Mouse (Mus musculus): ENCODE data around the gene Olfr1291-ps1. TPM values are rescaled to one million over a fixed set of nuclear protein-coding genes. Genes with fewer than 3 reads are reported as not detected.

The Olfr1291-ps1 gene
- total RNA-seq (2015; ENCODE audit: low replicate concordance): not detected in 2 replicates
- total RNA-seq (2017; ENCODE audit: low replicate concordance): not detected in 2 replicates

GRCm38 (mm10) chr2:111496880-111497279 lies at the start of gene Olfr1291-ps1:
TSS of gene Olfr1291-ps1 (plus strand) at chr2:111497180.
- ATAC-seq (replicated peaks; ENCODE audit: low FRiP score, poor library complexity, severe bottlenecking): no peak

GRCm38 (mm10) chr2:111448842-111449241 lies 48.1 kb upstream of the Olfr1291-ps1 start, which contains the start of gene Olfr1287:
TSS of gene Olfr1287 (plus strand) at chr2:111449142.
- no peak for ATAC-seq (replicated peaks; ENCODE audit: low FRiP score, poor library complexity, severe bottlenecking)

- ATAC-seq (replicated peaks; ENCODE audit: low FRiP score, poor library complexity, severe bottlenecking): no peak
Observed at GRCm38 (mm10) chr2:111473801-111474200, 23.2 kb upstream of the Olfr1291-ps1 start, which contains the start of gene Olfr1288. TSS of gene Olfr1288 (plus strand) at chr2:111474101.

GRCm38 (mm10) chr2:111480519-111480918 lies 16.5 kb upstream of the Olfr1291-ps1 start, which contains the start of gene Olfr1289:
TSS of gene Olfr1289 (plus strand) at chr2:111480819.
- ATAC-seq (replicated peaks; ENCODE audit: low FRiP score, poor library complexity, severe bottlenecking): no peak

GRCm38 (mm10) chr2:111493729-111494128 lies 3.3 kb upstream of the Olfr1291-ps1 start, which contains the start of gene Olfr1290:
TSS of gene Olfr1290 (minus strand) at chr2:111493829.
- no peak for ATAC-seq (replicated peaks; ENCODE audit: low FRiP score, poor library complexity, severe bottlenecking)

- no peak for ATAC-seq (replicated peaks; ENCODE audit: low FRiP score, poor library complexity, severe bottlenecking)
Observed at GRCm38 (mm10) chr2:111517451-111517850, 20.5 kb downstream of the Olfr1291-ps1 start.

GRCm38 (mm10) chr2:111524903-111525302 lies 27.9 kb downstream of the Olfr1291-ps1 start, which contains the start of gene Olfr1293-ps:
TSS of gene Olfr1293-ps (plus strand) at chr2:111525203.
- ATAC-seq (replicated peaks; ENCODE audit: low FRiP score, poor library complexity, severe bottlenecking): no peak

GRCm38 (mm10) chr2:111540191-111540590 lies 43.2 kb downstream of the Olfr1291-ps1 start, which contains the start of gene Olfr1294:
TSS of gene Olfr1294 (minus strand) at chr2:111540291.
- ATAC-seq (replicated peaks; ENCODE audit: low FRiP score, poor library complexity, severe bottlenecking): no peak

Other genes starting within 250 kb of the Olfr1291-ps1 start
- not detected in 2 replicates for gene Olfr1276, start 242.7 kb upstream of the Olfr1291-ps1 start, total RNA-seq (2015; ENCODE audit: low replicate concordance)
- gene Olfr1276, start 242.7 kb upstream of the Olfr1291-ps1 start, total RNA-seq (2017; ENCODE audit: low replicate concordance): not detected in 2 replicates
- gene Olfr1277, start 223.1 kb upstream of the Olfr1291-ps1 start, total RNA-seq (2015; ENCODE audit: low replicate concordance): not detected in 2 replicates
- not detected in 2 replicates for gene Olfr1277, start 223.1 kb upstream of the Olfr1291-ps1 start, total RNA-seq (2017; ENCODE audit: low replicate concordance)
- not detected in 2 replicates for gene Olfr1278, start 207.0 kb upstream of the Olfr1291-ps1 start, total RNA-seq (2015; ENCODE audit: low replicate concordance)
- 0.14 TPM in 1 of 2 replicates, not detected in the other for gene Olfr1278, start 207.0 kb upstream of the Olfr1291-ps1 start, total RNA-seq (2017; ENCODE audit: low replicate concordance)
- gene Olfr1279, start 196.5 kb upstream of the Olfr1291-ps1 start, total RNA-seq (2015; ENCODE audit: low replicate concordance): not detected in 2 replicates
- not detected in 2 replicates for gene Olfr1279, start 196.5 kb upstream of the Olfr1291-ps1 start, total RNA-seq (2017; ENCODE audit: low replicate concordance)
- not detected in 2 replicates for gene Olfr1280, start 183.2 kb upstream of the Olfr1291-ps1 start, total RNA-seq (2015; ENCODE audit: low replicate concordance)
- not detected in 2 replicates for gene Olfr1280, start 183.2 kb upstream of the Olfr1291-ps1 start, total RNA-seq (2017; ENCODE audit: low replicate concordance)
- not detected in 2 replicates for gene Olfr1281, start 170.7 kb upstream of the Olfr1291-ps1 start, total RNA-seq (2015; ENCODE audit: low replicate concordance)
- gene Olfr1281, start 170.7 kb upstream of the Olfr1291-ps1 start, total RNA-seq (2017; ENCODE audit: low replicate concordance): not detected in 2 replicates
- gene Olfr1282, start 161.1 kb upstream of the Olfr1291-ps1 start, total RNA-seq (2015; ENCODE audit: low replicate concordance): not detected in 2 replicates
- gene Olfr1282, start 161.1 kb upstream of the Olfr1291-ps1 start, total RNA-seq (2017; ENCODE audit: low replicate concordance): not detected in 2 replicates
- gene Olfr1283, start 130.4 kb upstream of the Olfr1291-ps1 start, total RNA-seq (2015; ENCODE audit: low replicate concordance): not detected in 2 replicates
- gene Olfr1283, start 130.4 kb upstream of the Olfr1291-ps1 start, total RNA-seq (2017; ENCODE audit: low replicate concordance): not detected in 2 replicates
- gene Olfr1284, start 121.7 kb upstream of the Olfr1291-ps1 start, total RNA-seq (2015; ENCODE audit: low replicate concordance): not detected in 2 replicates
- 1.5 TPM in 1 of 2 replicates, not detected in the other for gene Olfr1284, start 121.7 kb upstream of the Olfr1291-ps1 start, total RNA-seq (2017; ENCODE audit: low replicate concordance)
- not detected in 2 replicates for gene Olfr1286, start 74.1 kb upstream of the Olfr1291-ps1 start, total RNA-seq (2015; ENCODE audit: low replicate concordance)
- gene Olfr1286, start 74.1 kb upstream of the Olfr1291-ps1 start, total RNA-seq (2017; ENCODE audit: low replicate concordance): not detected in 2 replicates
- gene Olfr1287, start 48.0 kb upstream of the Olfr1291-ps1 start, total RNA-seq (2015; ENCODE audit: low replicate concordance): not detected in 2 replicates
- gene Olfr1287, start 48.0 kb upstream of the Olfr1291-ps1 start, total RNA-seq (2017; ENCODE audit: low replicate concordance): not detected in 2 replicates
- gene Olfr1288, start 23.1 kb upstream of the Olfr1291-ps1 start, total RNA-seq (2015; ENCODE audit: low replicate concordance): not detected in 2 replicates
- gene Olfr1288, start 23.1 kb upstream of the Olfr1291-ps1 start, total RNA-seq (2017; ENCODE audit: low replicate concordance): not detected in 2 replicates
- not detected in 2 replicates for gene Olfr1289, start 16.4 kb upstream of the Olfr1291-ps1 start, total RNA-seq (2015; ENCODE audit: low replicate concordance)
- not detected in 2 replicates for gene Olfr1289, start 16.4 kb upstream of the Olfr1291-ps1 start, total RNA-seq (2017; ENCODE audit: low replicate concordance)
- gene Olfr1290, start 3.4 kb upstream of the Olfr1291-ps1 start, total RNA-seq (2015; ENCODE audit: low replicate concordance): not detected in 2 replicates
- gene Olfr1290, start 3.4 kb upstream of the Olfr1291-ps1 start, total RNA-seq (2017; ENCODE audit: low replicate concordance): not detected in 2 replicates
- gene Olfr1293-ps, start 28.0 kb downstream of the Olfr1291-ps1 start, total RNA-seq (2015; ENCODE audit: low replicate concordance): not detected in 2 replicates
- not detected in 2 replicates for gene Olfr1293-ps, start 28.0 kb downstream of the Olfr1291-ps1 start, total RNA-seq (2017; ENCODE audit: low replicate concordance)
- gene Olfr1294, start 43.1 kb downstream of the Olfr1291-ps1 start, total RNA-seq (2015; ENCODE audit: low replicate concordance): not detected in 2 replicates
- not detected in 2 replicates for gene Olfr1294, start 43.1 kb downstream of the Olfr1291-ps1 start, total RNA-seq (2017; ENCODE audit: low replicate concordance)
- gene Olfr1295, start 72.5 kb downstream of the Olfr1291-ps1 start, total RNA-seq (2015; ENCODE audit: low replicate concordance): not detected in 2 replicates
- not detected in 2 replicates for gene Olfr1295, start 72.5 kb downstream of the Olfr1291-ps1 start, total RNA-seq (2017; ENCODE audit: low replicate concordance)
- not detected in 2 replicates for gene Olfr1297, start 129.3 kb downstream of the Olfr1291-ps1 start, total RNA-seq (2015; ENCODE audit: low replicate concordance)
- gene Olfr1297, start 129.3 kb downstream of the Olfr1291-ps1 start, total RNA-seq (2017; ENCODE audit: low replicate concordance): not detected in 2 replicates
- gene Olfr1298, start 152.0 kb downstream of the Olfr1291-ps1 start, total RNA-seq (2015; ENCODE audit: low replicate concordance): not detected in 2 replicates
- gene Olfr1298, start 152.0 kb downstream of the Olfr1291-ps1 start, total RNA-seq (2017; ENCODE audit: low replicate concordance): not detected in 2 replicates
- not detected in 2 replicates for gene Olfr1299, start 164.2 kb downstream of the Olfr1291-ps1 start, total RNA-seq (2015; ENCODE audit: low replicate concordance)
- gene Olfr1299, start 164.2 kb downstream of the Olfr1291-ps1 start, total RNA-seq (2017; ENCODE audit: low replicate concordance): not detected in 2 replicates